Mouse (Mus musculus) megakaryocyte, embryonic 14.5 days (primary cell): ENCODE measurements around the gene Ptprr. TPM values are rescaled to one million over a fixed set of nuclear protein-coding genes. Genes with fewer than 3 reads are reported as not detected.

Experiments
- H3K27me3 ChIP-seq: replicated peaks from 2 replicates; pipeline ENCODE3; 2012; ENCODE audit warnings: inconsistent platforms
- H3K36me3 ChIP-seq: replicated peaks from 2 replicates; pipeline ENCODE3; 2012; ENCODE audit warnings: low read length, inconsistent platforms, mixed read lengths
- H3K4me1 ChIP-seq: 2 replicates; pipeline ENCODE4 v1.6.1; 2012; ENCODE audit warnings: inconsistent platforms
- H3K4me3 ChIP-seq: replicated peaks from 2 replicates; pipeline ENCODE3; 2012; ENCODE audit warnings: moderate library complexity, mild to moderate bottlenecking, inconsistent platforms
- H3K9me3 ChIP-seq: 2 replicates; pipeline ENCODE4 v1.6.1; 2012; ENCODE audit warnings: inconsistent platforms
- FLI1 ChIP-seq: IDR thresholded peaks from 2 replicates; pipeline ENCODE4 v1.6.1; 2012; ENCODE audit warnings: low read length, inconsistent platforms, mixed read lengths
- GATA1 ChIP-seq: IDR thresholded peaks from 3 replicates; pipeline ENCODE4 v1.6.1; 2012; ENCODE audit warnings: mixed read lengths, low read length, inconsistent platforms, borderline replicate concordance
- polyA plus RNA-seq: library from polyadenylated mRNA; stranded (reverse); fragments of >175 nt; gene quantifications from 2 replicates; pipeline ENCODE4 v1.2.3, GENCODE M21; 2012; ENCODE audit warnings: low replicate concordance; ENCODE audit not compliant: insufficient read depth

The Ptprr gene
- polyA plus RNA-seq, 1 experiment, result not detected

DNA sequence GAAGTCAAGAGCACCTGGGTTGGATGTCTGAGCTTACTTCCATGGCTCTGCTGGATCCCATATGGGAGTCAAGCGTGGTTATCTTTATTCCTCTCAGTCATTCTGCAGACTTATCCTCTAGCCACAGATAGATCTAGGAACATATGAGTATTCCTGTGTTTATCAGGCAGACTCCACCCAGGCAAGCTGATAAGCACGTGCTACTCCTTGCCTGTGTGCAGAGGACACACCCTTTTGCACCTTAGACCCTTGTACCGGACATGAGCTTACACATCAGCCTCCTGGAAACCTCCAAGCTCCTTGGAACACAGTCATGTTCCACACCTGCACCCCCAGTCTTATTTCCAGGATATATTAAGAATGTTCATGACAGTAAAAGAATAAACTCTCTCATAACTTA lies 165.2 kb downstream of the Ptprr start:
- Histone ChIP-seq H3K4me3 (no peak overlapping the region), H3K27me3 (no peaks in the 10 kb centered on the region), H3K36me3 (no peaks in the 10 kb centered on the region), H3K4me1 (no peaks in the 10 kb centered on the region), H3K9me3 (no peaks in the 10 kb centered on the region)
- no peak for TF ChIP-seq FLI1
- TF ChIP-seq GATA1, result no peak

DNA sequence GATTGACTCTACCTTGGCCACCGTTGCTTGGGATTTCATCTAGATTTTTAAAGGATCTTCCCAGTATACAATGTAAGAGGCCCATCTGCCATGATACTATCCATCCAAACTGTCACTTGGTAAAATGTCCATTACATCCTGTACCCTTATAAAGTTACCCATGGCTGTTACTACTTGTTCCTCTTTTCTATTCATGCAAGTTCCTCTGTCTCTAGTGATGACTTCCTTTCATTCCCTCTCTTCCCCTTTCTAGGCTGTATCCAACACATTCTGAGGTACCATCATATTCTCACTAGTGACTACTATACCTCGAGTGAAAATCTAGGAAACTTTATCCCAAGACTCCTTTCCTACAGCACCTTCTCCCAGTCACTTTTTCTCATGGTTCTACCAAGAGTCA lies 173.7 kb downstream of the Ptprr start:
- Histone ChIP-seq H3K4me3 (no peak overlapping the region), H3K27me3 (peaks cover 6% of the 10 kb centered on the region), H3K36me3 (no peaks in the 10 kb centered on the region), H3K4me1 (no peaks in the 10 kb centered on the region), H3K9me3 (no peaks in the 10 kb centered on the region)
- TF ChIP-seq FLI1 (no peak), GATA1 (no peak)

- Histone ChIP-seq H3K27me3 (peaks cover 6% of the 10 kb centered on the region), H3K36me3 (no peaks in the 10 kb centered on the region), H3K4me3 (no peak overlapping the region), H3K9me3 (no peaks in the 10 kb centered on the region), H3K4me1 (no peaks in the 10 kb centered on the region)
- no peak for TF ChIP-seq FLI1
- no peak for TF ChIP-seq GATA1
Measured at GRCm38 (mm10) chr10:116192293-116192692, 174.3 kb downstream of the Ptprr start.

GRCm38 (mm10) chr10:116194409-116194808 lies 176.4 kb downstream of the Ptprr start:
- TF ChIP-seq FLI1 (no peak), GATA1 (no peak)
- Histone ChIP-seq H3K27me3 (peaks cover 6% of the 10 kb centered on the region), H3K36me3 (no peaks in the 10 kb centered on the region), H3K4me1 (no peaks in the 10 kb centered on the region), H3K4me3 (no peak overlapping the region), H3K9me3 (no peaks in the 10 kb centered on the region)

DNA sequence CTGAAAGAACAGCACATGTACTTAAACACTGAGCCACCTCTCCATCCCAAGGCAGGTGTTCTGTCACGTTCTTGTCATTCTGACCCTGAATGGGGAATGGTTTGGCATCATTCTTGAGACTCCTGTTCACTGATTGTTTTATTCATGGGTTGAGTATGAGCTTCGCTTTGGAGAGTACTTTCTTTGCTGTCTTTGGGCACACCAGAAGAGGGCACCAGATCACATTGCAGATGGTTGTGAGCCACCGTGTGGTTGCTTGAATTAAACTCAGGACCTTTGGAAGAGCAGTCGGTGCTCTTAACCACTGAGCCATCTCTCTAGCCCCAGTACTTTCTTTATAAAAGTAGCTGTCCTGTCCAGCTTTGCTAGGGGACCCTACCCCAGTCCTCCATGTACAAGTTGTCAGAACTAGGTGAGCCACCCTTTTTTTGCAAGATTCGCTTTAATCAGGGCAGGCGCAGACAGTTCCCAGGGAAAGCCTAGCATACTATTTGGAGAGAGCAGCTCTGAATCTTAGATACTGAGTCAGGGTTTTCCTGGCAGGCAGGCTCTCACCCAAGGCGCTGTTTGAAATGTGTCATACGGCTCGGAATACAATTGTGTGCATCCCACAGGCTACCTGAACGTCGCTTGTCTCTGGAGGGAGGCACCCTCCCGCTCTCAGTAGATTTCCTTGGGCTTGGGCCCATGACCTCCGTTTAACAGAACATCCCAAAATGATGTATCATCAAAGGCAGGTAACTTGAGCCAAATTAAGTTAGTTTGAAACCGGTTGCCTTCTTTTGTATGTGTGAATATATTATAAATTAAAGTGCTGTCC lies 178.8 kb downstream of the Ptprr start:
- H3K9me3 ChIP-seq, result no peaks in the 10 kb centered on the region
- H3K4me3 ChIP-seq, result no peak overlapping the region
- TF ChIP-seq GATA1 (no peak), FLI1 (no peak)

DNA sequence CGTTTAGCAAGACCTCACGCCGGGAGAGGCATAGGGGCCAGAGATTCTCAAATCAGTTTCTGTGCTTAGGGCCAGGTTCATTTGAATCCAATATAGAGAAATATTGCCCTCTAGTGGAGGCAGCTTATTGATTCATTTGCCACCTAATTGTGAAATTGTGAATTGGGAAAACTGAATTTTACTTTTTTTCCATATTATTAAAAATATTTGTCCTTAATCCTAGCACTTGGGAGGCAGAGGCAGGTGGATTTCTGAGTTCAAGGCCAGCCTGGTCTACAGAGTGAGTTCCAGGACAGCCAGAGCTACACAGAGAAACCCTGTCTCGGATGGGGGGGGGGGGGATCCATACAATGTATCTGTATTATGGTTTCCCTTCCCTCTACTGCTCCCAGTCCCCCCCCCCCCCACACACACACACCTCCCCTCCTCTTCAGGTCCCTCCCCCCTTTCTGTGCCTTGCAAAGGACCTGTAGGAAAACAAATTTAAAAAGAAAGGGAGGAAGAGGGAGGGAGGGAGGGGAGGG lies 179.5 kb downstream of the Ptprr start:
- TF ChIP-seq GATA1 (no peak), FLI1 (no peak)
- H3K36me3 ChIP-seq, result no peaks in the 10 kb centered on the region
- no peaks in the 10 kb centered on the region for H3K9me3 ChIP-seq
- H3K27me3 ChIP-seq, result peaks cover 6% of the 10 kb centered on the region
- H3K4me1 ChIP-seq, result no peaks in the 10 kb centered on the region
- H3K4me3 ChIP-seq, result no peak overlapping the region

More for the DNA sequence above, 178.8 kb downstream of the Ptprr start:
- Histone ChIP-seq H3K27me3 (peaks cover 6% of the 10 kb centered on the region), H3K4me1 (no peaks in the 10 kb centered on the region), H3K36me3 (no peaks in the 10 kb centered on the region)

GRCm38 (mm10) chr10:116199035-116199434 lies 181.0 kb downstream of the Ptprr start:
- peaks cover 4% of the 10 kb centered on the region for H3K27me3 ChIP-seq
- no peak for TF ChIP-seq GATA1
- H3K4me1 ChIP-seq, result no peaks in the 10 kb centered on the region
- no peaks in the 10 kb centered on the region for H3K36me3 ChIP-seq
- H3K9me3 ChIP-seq, result no peaks in the 10 kb centered on the region
- H3K4me3 ChIP-seq, result no peak overlapping the region

DNA sequence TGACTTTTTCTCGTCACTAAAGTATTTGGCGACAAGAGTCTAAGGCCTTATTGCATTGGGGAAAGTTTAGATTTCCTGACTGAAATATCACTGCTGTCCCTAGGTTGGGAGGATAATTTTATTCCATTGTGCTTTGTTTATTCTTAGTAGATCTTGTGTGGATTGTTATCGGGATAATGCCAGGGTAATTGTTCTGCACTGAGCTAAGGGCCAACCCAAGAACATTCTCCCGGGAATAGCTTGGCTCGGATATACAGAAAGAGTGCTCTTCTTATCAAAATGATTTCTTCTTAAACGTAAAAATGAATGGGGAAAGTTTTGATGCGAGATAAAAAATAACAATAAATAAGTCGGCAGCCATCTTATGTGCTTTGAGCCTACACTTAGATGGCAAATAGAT lies 183.5 kb downstream of the Ptprr start:
- H3K4me3 ChIP-seq, result no peak overlapping the region
- no peaks in the 10 kb centered on the region for H3K36me3 ChIP-seq
- no peaks in the 10 kb centered on the region for H3K9me3 ChIP-seq
- no peaks in the 10 kb centered on the region for H3K27me3 ChIP-seq
- peaks cover 7% of the 10 kb centered on the region; the same call in 1 of the 2 replicates for H3K4me1 ChIP-seq
- TF ChIP-seq FLI1 (no peak), GATA1 (no peak)

DNA sequence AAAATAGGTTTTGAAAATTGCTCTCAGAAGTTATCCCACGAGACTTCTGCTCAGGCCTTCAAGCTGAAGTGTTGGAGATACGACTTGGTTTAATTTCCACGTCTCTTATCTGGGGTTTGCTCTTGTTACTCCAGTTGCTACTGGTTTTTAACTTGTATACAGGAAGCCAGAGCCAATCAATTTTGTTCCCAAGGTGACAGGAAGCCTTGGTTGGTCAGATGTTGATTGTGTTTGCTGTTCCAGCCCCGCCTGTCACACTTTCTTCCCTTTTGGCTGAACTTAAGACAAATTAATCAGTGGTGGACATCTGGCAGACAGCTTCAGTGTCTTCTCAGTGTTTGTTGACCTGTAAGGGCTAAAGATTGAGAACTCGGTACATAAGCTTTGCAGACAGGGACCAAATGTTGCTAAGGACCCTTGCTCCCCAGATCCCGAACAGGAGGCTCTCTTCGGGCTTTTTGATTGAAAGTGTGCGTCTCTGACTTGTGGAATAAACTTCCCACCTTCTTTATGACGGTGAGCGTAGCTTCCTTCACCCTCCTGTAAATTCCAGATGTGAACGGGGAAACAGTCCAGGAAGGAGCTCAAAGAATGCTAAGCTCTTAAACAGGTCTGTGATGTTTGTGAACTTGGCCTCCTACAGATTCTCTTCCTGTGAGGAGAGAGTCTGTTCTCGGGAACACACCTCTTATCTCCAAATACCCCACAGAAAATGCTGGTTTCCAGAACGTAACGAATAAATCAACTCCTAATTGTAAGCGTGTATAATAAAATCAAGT lies 187.8 kb downstream of the Ptprr start:
- H3K9me3 ChIP-seq, result no peaks in the 10 kb centered on the region
- TF ChIP-seq FLI1 (no peak), GATA1 (no peak)
- peaks cover 6% of the 10 kb centered on the region for H3K27me3 ChIP-seq
- H3K36me3 ChIP-seq, result no peaks in the 10 kb centered on the region
- peaks cover 18% of the 10 kb centered on the region for H3K4me1 ChIP-seq
- H3K4me3 ChIP-seq, result no peak overlapping the region

DNA sequence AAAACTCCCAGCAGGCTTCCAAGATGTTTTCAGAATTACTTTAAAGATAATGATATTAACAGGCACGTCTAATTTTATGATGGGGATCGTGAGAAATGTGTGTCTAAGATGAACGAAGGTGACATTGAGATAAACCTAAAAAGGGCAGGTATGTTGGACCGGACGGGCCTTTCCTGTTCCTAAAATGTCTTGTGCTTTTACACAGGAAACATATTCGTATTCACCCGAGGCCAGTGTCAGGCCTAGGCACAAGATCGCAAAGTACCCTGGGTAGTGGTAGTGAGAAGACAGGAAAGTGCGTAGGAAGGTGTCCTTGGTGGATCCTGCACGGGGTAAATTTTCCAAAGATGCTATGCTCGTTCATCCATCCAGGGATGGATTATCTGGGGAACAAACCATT lies 188.4 kb downstream of the Ptprr start:
- H3K36me3 ChIP-seq, result no peaks in the 10 kb centered on the region
- no peak overlapping the region for H3K4me3 ChIP-seq
- H3K9me3 ChIP-seq, result no peaks in the 10 kb centered on the region
- TF ChIP-seq GATA1 (no peak), FLI1 (no peak)
- H3K27me3 ChIP-seq, result peaks cover 6% of the 10 kb centered on the region
- peaks cover 18% of the 10 kb centered on the region for H3K4me1 ChIP-seq
